Mouse (Mus musculus) embryonic facial prominence, embryonic 13.5 days (tissue): ENCODE results near the gene Acly. TPM values are rescaled to one million over a fixed set of nuclear protein-coding genes. Genes with fewer than 3 reads are reported as not detected.

Experiments used
- ATAC-seq: fragments of 200-750 bp; cut with Nextera tagmentation; 2 replicates; pipeline ENCODE4 v1.8.0; 2017; ENCODE audit warnings: low read depth; ENCODE audit not compliant: insufficient number of reproducible peaks, insufficient read depth, low FRiP score, low TSS enrichment
- H3K27ac ChIP-seq: fragments of 300-500 bp; sonication (generic); 2 replicates; pipeline ENCODE4 v1.5.1; 2015; ENCODE audit warnings: moderate library complexity, mild to moderate bottlenecking, inconsistent platforms
- H3K27me3 ChIP-seq: fragments of 300-500 bp; sonication (generic); 2 replicates; pipeline ENCODE4 v1.6.1; 2015; ENCODE audit warnings: mild to moderate bottlenecking, inconsistent platforms
- H3K36me3 ChIP-seq: fragments of 300-500 bp; sonication (generic); 2 replicates; pipeline ENCODE4 v1.6.1; 2015; ENCODE audit warnings: mild to moderate bottlenecking, inconsistent platforms
- H3K4me1 ChIP-seq: fragments of 300-500 bp; sonication (generic); 2 replicates; pipeline ENCODE4 v1.6.1; 2015; ENCODE audit warnings: inconsistent platforms
- H3K4me2 ChIP-seq: fragments of 300-500 bp; sonication (generic); 2 replicates; pipeline ENCODE4 v1.6.1; 2015; ENCODE audit warnings: moderate library complexity, mild to moderate bottlenecking, inconsistent platforms
- H3K4me3 ChIP-seq: fragments of 300-500 bp; sonication (generic); 2 replicates; pipeline ENCODE4 v1.5.1; 2015; ENCODE audit warnings: mild to moderate bottlenecking, inconsistent platforms
- H3K9ac ChIP-seq: fragments of 300-500 bp; sonication (generic); 2 replicates; pipeline ENCODE4 v1.6.1; 2015; ENCODE audit warnings: mild to moderate bottlenecking, inconsistent platforms
- H3K9me3 ChIP-seq: fragments of 300-500 bp; sonication (generic); 2 replicates; pipeline ENCODE4 v1.6.1; 2016; ENCODE audit warnings: inconsistent platforms
- WGBS: fragments of 180-500 bp; shearing (Covaris S2); methylation state at CpG from one replicate; pipeline ENCODE4 v1.1.7; 2015; ENCODE audit warnings: mixed read lengths; 5-methylcytosine and 5-hydroxymethylcytosine counted together
- polyA plus RNA-seq: library from polyadenylated mRNA; unstranded; fragments of >200 nt; fragmentation: Nextera tagmentation; extraction: Ambion mirVana; gene quantifications from 2 replicates; pipeline ENCODE4 v1.2.1, GENCODE M21; 2015

Gene Acly
- 138 and 141 TPM in 2 replicates for polyA plus RNA-seq

DNA sequence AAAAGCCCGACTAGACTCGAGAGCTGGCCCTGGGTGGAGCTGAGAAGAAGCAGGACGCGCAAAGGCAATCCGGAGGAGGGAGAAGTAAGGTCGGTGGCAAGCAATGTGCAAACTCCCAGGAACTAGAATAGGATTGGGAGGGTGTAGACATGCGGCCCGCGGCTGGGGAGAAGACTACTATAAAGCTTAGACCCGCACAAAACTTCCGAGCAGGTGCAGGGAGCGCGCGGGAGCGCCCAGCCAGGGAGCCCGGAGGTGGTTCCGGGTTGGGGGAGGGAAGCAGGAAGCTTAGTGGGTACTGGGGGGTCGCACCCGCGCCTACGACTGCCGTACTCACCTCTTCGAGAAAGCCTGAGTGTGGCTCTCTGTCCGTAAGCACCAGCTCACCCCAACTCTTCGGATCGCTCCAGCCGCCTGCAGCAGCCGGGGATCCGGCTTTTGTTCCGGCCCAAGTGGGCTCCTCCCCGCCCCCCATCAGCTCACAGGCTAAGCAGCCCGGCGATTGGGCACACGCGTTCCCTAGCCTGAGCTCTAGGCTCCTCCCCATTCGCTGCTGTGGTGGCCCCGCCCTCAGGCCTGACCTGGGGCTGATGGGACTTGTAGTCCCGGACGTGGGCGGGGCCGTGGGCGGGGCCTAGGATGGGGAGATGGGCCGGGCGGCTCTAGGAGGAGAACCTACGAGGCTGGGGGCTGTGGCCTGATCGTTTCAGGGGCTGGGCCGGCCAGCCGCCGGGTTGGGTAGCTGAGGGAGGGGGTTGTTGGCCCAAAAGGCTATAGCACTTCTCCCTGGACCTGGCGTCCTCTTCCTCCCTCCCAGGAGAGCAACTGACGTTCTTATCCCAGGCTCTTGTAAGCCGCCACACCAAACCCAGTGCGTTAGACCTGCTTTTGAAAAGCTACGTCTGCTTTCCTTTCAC lies at the start of gene Acly:
TSS of gene Acly (minus strand) at position 543 of the 917 bp plus-strand sequence.
- Histone ChIP-seq H3K4me2 (peak within 1 kb of the TSS; percentile 89), H3K9me3 (no peaks in the 10 kb centered on the region), H3K4me3 (peak within 1 kb of the TSS; percentile 80), H3K4me1 (peaks cover 34% of the 10 kb centered on the region), H3K27me3 (no peaks in the 10 kb centered on the region), H3K9ac (peak within 1 kb of the TSS; percentile 87), H3K27ac (peak within 1 kb of the TSS; percentile 91), H3K36me3 (peaks cover 15% of the 10 kb centered on the region)
- ATAC-seq, result peak; percentile 97
- WGBS, result under 1% methylated on average over 48 of the region's 54 CpGs

GRCm38 (mm10) chr11:100576256-100576655 lies 48.5 kb upstream of the Acly start:
- H3K9ac ChIP-seq, result peak overlapping the region; percentile 28; the same call in 1 of the 2 replicates
- H3K4me3 ChIP-seq, result no peak overlapping the region
- no peaks in the 10 kb centered on the region for H3K9me3 ChIP-seq
- peaks cover 22% of the 10 kb centered on the region for H3K4me1 ChIP-seq
- 68% methylated on average over 21 of the region's 21 CpGs for WGBS
- H3K4me2 ChIP-seq, result peak overlapping the region; percentile 76
- H3K27me3 ChIP-seq, result peaks cover 7% of the 10 kb centered on the region
- peak overlapping the region; percentile 74; the same call in 1 of the 2 replicates for H3K27ac ChIP-seq
- peaks cover 40% of the 10 kb centered on the region for H3K36me3 ChIP-seq
- ATAC-seq, result no peak

GRCm38 (mm10) chr11:100575484-100575855 lies 47.7 kb upstream of the Acly start:
- Histone ChIP-seq H3K27me3 (peaks cover 14% of the 10 kb centered on the region), H3K4me3 (peak overlapping the region; percentile 64), H3K9me3 (no peaks in the 10 kb centered on the region), H3K4me1 (peaks cover 30% of the 10 kb centered on the region), H3K4me2 (peak overlapping the region; percentile 76), H3K27ac (peak overlapping the region; percentile 74), H3K9ac (peak overlapping the region; percentile 74), H3K36me3 (peaks cover 32% of the 10 kb centered on the region)
- ATAC-seq, result no peak
- 44% methylated on average over 2 of the region's 2 CpGs for WGBS

DNA sequence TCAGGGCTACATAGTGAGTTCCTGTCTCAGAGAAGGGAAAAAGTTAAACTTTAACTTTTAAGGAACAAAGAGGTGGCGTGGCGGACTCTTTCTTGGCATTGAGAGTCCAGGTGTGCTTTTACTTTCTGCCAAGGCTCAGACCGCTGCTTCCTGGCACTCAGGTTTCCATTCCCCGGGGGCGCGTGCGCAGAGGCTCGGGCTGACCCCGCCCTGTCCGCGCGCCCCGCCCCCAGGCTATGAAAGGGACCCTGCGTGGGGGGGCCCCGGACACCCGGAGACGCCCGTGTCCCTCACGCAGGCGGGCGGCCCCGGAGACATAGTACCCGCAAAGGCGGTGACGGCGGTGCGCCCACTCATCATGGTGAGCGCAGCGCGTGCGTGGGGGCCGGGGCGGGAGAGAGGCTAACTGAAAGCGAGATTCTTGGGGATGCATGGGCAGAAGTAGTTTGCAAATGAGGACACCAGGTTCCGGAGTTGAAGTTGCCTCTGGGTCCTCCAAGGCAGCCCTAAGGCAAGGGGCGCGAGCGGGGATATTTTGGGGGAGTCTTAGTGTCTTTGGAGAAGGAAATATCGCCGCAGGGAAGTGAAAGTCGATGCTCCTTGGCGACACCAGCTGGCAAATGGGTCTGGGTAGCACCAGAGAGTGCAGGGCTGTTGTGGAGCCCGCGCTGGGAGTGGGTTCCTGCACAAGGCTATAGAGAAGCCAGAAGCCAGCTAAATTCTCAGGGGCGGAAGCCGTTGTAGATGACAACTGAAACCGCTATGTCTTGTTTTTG lies 47.1 kb upstream of the Acly start, which contains the start of gene Cnp:
TSS of gene Cnp (plus strand) at position 197 of the 776 bp plus-strand sequence.
- 1% methylated on average over 47 of the region's 47 CpGs for WGBS
- ATAC-seq, result no peak
- H3K4me2 ChIP-seq, result peak within 1 kb of the TSS; percentile 76
- H3K27me3 ChIP-seq, result peaks cover 14% of the 10 kb centered on the region
- H3K9me3 ChIP-seq, result no peaks in the 10 kb centered on the region
- peak within 1 kb of the TSS; percentile 74 for H3K27ac ChIP-seq
- H3K9ac ChIP-seq, result peak within 1 kb of the TSS; percentile 74
- H3K36me3 ChIP-seq, result peaks cover 26% of the 10 kb centered on the region
- peak within 1 kb of the TSS; percentile 64 for H3K4me3 ChIP-seq
- peaks cover 30% of the 10 kb centered on the region for H3K4me1 ChIP-seq

DNA sequence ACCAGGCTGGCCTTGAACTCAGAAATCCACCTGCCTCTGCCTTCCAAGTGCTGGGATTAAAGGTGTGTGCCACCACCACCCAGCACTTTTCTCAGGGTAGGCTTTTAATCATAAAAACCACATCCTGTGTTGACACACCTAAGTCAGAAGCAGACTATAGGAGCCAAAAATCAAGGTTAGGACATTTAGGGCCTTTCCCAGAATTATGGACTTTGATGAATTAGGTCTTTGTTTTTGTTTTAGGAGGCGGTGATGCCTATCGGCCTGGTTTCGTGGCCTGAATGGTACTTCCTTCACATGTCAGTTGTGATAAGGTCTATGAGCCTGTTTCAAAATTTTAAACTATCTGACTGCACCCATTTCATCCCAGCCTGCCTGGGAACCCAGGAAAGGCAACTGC lies 46.4 kb upstream of the Acly start:
- peak overlapping the region; percentile 74 for H3K27ac ChIP-seq
- no peaks in the 10 kb centered on the region for H3K9me3 ChIP-seq
- H3K4me1 ChIP-seq, result peaks cover 30% of the 10 kb centered on the region
- 86% methylated on average over 3 of the region's 3 CpGs for WGBS
- peaks cover 14% of the 10 kb centered on the region for H3K27me3 ChIP-seq
- peak overlapping the region; percentile 64 for H3K4me3 ChIP-seq
- H3K4me2 ChIP-seq, result peak overlapping the region; percentile 76
- no peak for ATAC-seq
- H3K36me3 ChIP-seq, result peaks cover 19% of the 10 kb centered on the region
- H3K9ac ChIP-seq, result no peak overlapping the region

DNA sequence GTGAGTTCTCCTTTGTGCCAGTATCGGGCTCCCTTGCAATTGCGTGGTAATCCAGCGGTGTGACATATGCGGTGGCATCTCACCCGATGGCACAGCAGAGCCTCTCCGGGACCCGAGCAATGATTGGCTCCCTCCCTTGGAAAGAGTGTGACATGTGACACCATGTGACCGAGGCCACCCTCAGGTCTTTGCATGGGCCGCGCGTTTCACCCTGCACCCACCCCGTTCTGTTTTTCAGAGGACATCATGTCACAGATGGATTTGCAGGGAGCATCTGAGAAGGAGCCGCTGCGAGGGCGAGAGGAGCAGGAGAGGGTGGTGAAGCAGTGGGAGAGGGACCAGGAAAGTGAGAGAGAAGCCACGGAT lies 43.4 kb upstream of the Acly start:
- ATAC-seq, result no peak
- H3K27ac ChIP-seq, result no peak overlapping the region
- H3K36me3 ChIP-seq, result 0 out of 2 replicates have a peak, but pooled peaks cover 1% of the 10 kb centered on the region
- H3K4me2 ChIP-seq, result peak overlapping the region; percentile 50
- H3K9ac ChIP-seq, result peak overlapping the region; percentile 51; the same call in 1 of the 2 replicates
- no peaks in the 10 kb centered on the region for H3K9me3 ChIP-seq
- peaks cover 14% of the 10 kb centered on the region for H3K27me3 ChIP-seq
- H3K4me1 ChIP-seq, result peaks cover 21% of the 10 kb centered on the region
- WGBS, result 9% methylated on average over 16 of the region's 16 CpGs
- peak overlapping the region; percentile 8; the same call in 1 of the 2 replicates for H3K4me3 ChIP-seq

DNA sequence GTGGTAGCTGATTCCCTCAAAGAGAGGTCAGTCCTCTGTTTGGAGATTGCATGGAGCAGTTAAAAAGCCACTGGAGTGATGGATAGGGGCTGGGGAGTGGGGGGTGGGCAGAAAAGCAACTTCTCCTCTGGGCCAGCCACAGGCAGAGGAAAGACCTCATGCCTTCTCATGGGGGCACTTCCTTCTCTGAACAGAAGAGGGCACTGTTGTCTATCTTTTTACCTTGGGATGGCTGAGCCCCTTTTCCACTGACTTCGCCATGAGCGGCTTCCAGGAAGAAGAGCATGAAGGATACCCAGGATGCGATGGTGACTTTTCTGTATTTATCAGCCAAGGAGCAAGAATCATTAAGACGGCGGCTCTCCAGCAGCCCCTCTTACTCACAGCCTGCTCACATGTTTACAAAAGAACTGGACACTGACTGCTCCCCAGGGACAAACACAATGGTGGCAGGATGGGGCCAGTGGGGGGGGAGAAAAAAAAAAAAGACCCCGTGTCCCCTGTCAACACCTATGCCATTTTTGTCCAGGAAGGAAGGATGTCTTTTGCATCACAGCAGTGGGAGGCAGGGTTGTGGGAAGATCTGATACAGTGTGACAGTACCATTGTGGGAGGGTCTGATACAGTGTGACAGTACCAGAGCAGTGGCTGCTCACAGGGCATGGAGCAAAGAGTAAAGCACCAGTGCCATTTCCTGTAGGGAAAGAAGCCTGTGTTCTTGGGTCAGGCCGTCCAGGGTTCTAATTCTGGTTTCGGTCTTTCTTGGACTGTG lies 42.8 kb upstream of the Acly start:
- Histone ChIP-seq H3K27me3 (peaks cover 14% of the 10 kb centered on the region), H3K36me3 (no peaks in the 10 kb centered on the region), H3K4me1 (peaks cover 15% of the 10 kb centered on the region), H3K27ac (no peak overlapping the region), H3K9ac (peak overlapping the region; percentile 51; the same call in 1 of the 2 replicates), H3K9me3 (no peaks in the 10 kb centered on the region), H3K4me2 (peak overlapping the region; percentile 50), H3K4me3 (peak overlapping the region; percentile 8; the same call in 1 of the 2 replicates)
- ATAC-seq, result no peak
- WGBS, result 9% methylated on average over 8 of the region's 8 CpGs

DNA sequence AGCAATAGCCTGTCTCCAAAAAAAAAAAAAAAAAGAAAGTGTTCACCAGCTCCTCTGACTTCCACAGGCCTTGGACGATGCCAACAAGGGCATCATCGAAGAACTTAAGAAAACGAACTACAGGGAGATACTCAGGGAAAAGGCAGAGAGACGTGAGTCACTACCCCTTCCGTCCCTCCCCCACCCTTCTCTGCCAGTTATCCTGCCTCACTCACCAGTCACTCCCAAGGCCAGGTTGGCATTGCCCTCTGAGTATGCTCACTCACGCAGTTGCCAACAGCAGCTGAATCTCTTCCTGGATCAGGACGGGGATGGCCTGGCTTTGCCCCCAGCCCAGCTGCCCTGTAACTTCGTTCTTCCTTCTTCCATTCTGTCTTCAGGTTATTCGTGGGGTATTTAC lies 42.0 kb upstream of the Acly start:
- Histone ChIP-seq H3K27me3 (peaks cover 14% of the 10 kb centered on the region), H3K9me3 (no peaks in the 10 kb centered on the region), H3K4me3 (no peak overlapping the region), H3K36me3 (no peaks in the 10 kb centered on the region), H3K9ac (no peak overlapping the region), H3K27ac (no peak overlapping the region), H3K4me1 (peaks cover 10% of the 10 kb centered on the region), H3K4me2 (no peak overlapping the region)
- no peak for ATAC-seq
- WGBS, result 60% methylated on average over 9 of the region's 9 CpGs

GRCm38 (mm10) chr11:100568692-100569091 lies 40.9 kb upstream of the Acly start:
- Histone ChIP-seq H3K27me3 (peaks cover 14% of the 10 kb centered on the region), H3K4me1 (peaks cover 10% of the 10 kb centered on the region), H3K27ac (no peak overlapping the region), H3K4me2 (no peak overlapping the region), H3K4me3 (no peak overlapping the region), H3K9me3 (no peaks in the 10 kb centered on the region), H3K36me3 (no peaks in the 10 kb centered on the region), H3K9ac (peak overlapping the region; percentile 21; the same call in 1 of the 2 replicates)
- ATAC-seq, result no peak
- 78% methylated on average over 8 of the region's 8 CpGs for WGBS

DNA sequence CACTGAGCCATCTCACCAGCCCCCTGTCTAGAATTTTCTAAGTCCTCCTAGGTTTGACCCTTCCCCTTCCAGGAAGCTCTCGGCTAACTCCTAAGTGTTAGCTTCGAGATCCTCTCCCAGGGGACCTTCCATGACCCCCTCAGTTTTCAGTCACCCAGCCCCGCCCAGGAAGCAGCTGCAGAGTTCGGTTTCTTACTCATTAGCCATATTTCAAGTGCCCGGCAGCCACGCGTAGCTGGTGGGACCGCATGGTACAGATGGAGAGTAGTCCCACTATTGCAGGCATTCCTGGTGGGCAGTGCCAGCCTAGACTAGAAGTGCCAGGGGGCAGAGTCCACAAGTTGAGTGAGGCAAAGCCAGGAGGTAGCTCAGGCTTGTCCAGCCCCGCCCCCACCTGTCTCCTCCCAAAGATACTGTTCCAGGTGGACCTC lies 40.0 kb upstream of the Acly start:
- H3K27me3 ChIP-seq, result peaks cover 14% of the 10 kb centered on the region
- H3K36me3 ChIP-seq, result no peaks in the 10 kb centered on the region
- 56% methylated on average over 9 of the region's 9 CpGs for WGBS
- no peak for ATAC-seq
- no peak overlapping the region for H3K4me2 ChIP-seq
- H3K9me3 ChIP-seq, result no peaks in the 10 kb centered on the region
- H3K4me3 ChIP-seq, result no peak overlapping the region
- no peak overlapping the region for H3K27ac ChIP-seq
- H3K9ac ChIP-seq, result no peak overlapping the region
- peaks cover 10% of the 10 kb centered on the region for H3K4me1 ChIP-seq

DNA sequence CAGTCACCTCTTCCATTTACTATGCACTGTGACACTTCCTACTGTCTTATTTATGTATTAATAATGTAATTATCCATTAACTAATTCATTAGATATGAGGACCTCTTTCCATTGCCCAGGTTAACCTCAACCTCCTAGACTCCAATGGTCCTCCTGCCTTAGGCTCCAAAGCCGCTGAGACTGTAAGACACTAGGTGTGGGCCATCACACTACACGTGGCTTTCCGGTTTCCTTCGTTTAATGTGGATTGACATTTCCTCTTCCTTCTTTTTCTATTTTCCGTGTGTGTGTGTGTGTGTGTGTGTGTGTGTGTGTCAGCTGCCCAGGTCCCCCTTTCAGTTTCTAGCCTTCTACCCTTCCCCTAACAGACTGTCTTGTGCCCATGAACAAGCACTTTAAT lies 39.4 kb upstream of the Acly start:
- peaks cover 10% of the 10 kb centered on the region for H3K4me1 ChIP-seq
- H3K4me2 ChIP-seq, result no peak overlapping the region
- H3K27me3 ChIP-seq, result peaks cover 14% of the 10 kb centered on the region
- ATAC-seq, result no peak
- no peak overlapping the region for H3K27ac ChIP-seq
- no peaks in the 10 kb centered on the region for H3K9me3 ChIP-seq
- 75% methylated on average over 5 of the region's 5 CpGs for WGBS
- H3K4me3 ChIP-seq, result no peak overlapping the region
- no peaks in the 10 kb centered on the region for H3K36me3 ChIP-seq
- H3K9ac ChIP-seq, result no peak overlapping the region
